Mouse (Mus musculus) heart, embryonic 10.5 days (tissue): ENCODE measurements around the gene Slc39a11. TPM values are rescaled to one million over a fixed set of nuclear protein-coding genes. Genes with fewer than 3 reads are reported as not detected.
A peak's percentile ranks its signal among the peaks of the same experiment; 100 is the strongest.

ENCODE experiments used
- DNase-seq: peaks from one replicate; pipeline ENCODE4 v3.0.0-alpha.2; 2017; ENCODE audit warnings: low spot score
- H3K27ac ChIP-seq: fragments of 300-500 bp; sonication (generic); 2 replicates; pipeline ENCODE4 v1.5.1; 2016; ENCODE audit warnings: mild to moderate bottlenecking
- H3K27me3 ChIP-seq: fragments of 300-500 bp; sonication (generic); 2 replicates; pipeline ENCODE4 v1.6.1; 2016; ENCODE audit warnings: mild to moderate bottlenecking; ENCODE audit not compliant: poor library complexity, insufficient read depth, severe bottlenecking
- H3K36me3 ChIP-seq: fragments of 300-500 bp; sonication (generic); 2 replicates; pipeline ENCODE4 v1.6.1; 2016; ENCODE audit warnings: mild to moderate bottlenecking, moderate library complexity
- H3K4me1 ChIP-seq: fragments of 300-500 bp; sonication (generic); 2 replicates; pipeline ENCODE4 v1.6.1; 2016; ENCODE audit warnings: mild to moderate bottlenecking
- H3K4me3 ChIP-seq: fragments of 300-500 bp; sonication (generic); 2 replicates; pipeline ENCODE4 v1.5.1; 2016; ENCODE audit warnings: mild to moderate bottlenecking, moderate library complexity
- H3K9me3 ChIP-seq: fragments of 300-500 bp; sonication (generic); 2 replicates; pipeline ENCODE4 v1.6.1; 2016; ENCODE audit warnings: mild to moderate bottlenecking, moderate library complexity
- WGBS: fragments of 180-500 bp; shearing (Covaris S2); methylation state at CpG from one replicate; pipeline ENCODE4 v1.1.7; 2016; 5-methylcytosine and 5-hydroxymethylcytosine counted together
- polyA plus RNA-seq: library from polyadenylated mRNA; unstranded; fragments of >200 nt; fragmentation: Nextera tagmentation; extraction: Ambion mirVana; gene quantifications from 2 replicates; pipeline ENCODE4 v1.2.1, GENCODE M21; 2016

The Slc39a11 gene
- polyA plus RNA-seq, 1 experiment from 2014 or later, result 23.0 TPM

GRCm38 (mm10) chr11:113682897-113683626 lies 33.2 kb upstream of the Slc39a11 start:
- peak; percentile 90 for DNase-seq
- Histone ChIP-seq H3K27me3 (no peaks in the 10 kb centered on the region), H3K4me3 (peak overlapping the region; percentile 97), H3K27ac (peak overlapping the region; percentile 98), H3K9me3 (no peaks in the 10 kb centered on the region), H3K4me1 (peaks cover 48% of the 10 kb centered on the region), H3K36me3 (peaks cover 6% of the 10 kb centered on the region)
- WGBS, result 4% methylated on average over 38 of the region's 38 CpGs

GRCm38 (mm10) chr11:113681979-113682378 lies 32.1 kb upstream of the Slc39a11 start:
- Histone ChIP-seq H3K9me3 (no peaks in the 10 kb centered on the region), H3K27me3 (no peaks in the 10 kb centered on the region), H3K27ac (peak overlapping the region; percentile 98; the same call in 1 of the 2 replicates), H3K36me3 (peaks cover 7% of the 10 kb centered on the region), H3K4me3 (peak overlapping the region; percentile 97), H3K4me1 (peaks cover 48% of the 10 kb centered on the region)
- no peak for DNase-seq

- peak; percentile 79 for DNase-seq
- Histone ChIP-seq H3K36me3 (peaks cover 16% of the 10 kb centered on the region), H3K4me3 (no peak overlapping the region; the same call in 1 of the 2 replicates), H3K27me3 (no peaks in the 10 kb centered on the region), H3K9me3 (no peaks in the 10 kb centered on the region), H3K27ac (no peak overlapping the region), H3K4me1 (peaks cover 42% of the 10 kb centered on the region)
- 62% methylated on average over 2 of the region's 2 CpGs for WGBS
Observed at GRCm38 (mm10) chr11:113680954-113681353, 31.1 kb upstream of the Slc39a11 start.

GRCm38 (mm10) chr11:113678373-113678772 lies 28.5 kb upstream of the Slc39a11 start:
- Histone ChIP-seq H3K4me1 (peaks cover 41% of the 10 kb centered on the region), H3K9me3 (no peaks in the 10 kb centered on the region), H3K27ac (peak overlapping the region; percentile 81), H3K27me3 (no peaks in the 10 kb centered on the region), H3K36me3 (peaks cover 40% of the 10 kb centered on the region), H3K4me3 (0 out of 2 replicates have a peak overlapping the region, but pooled peaks have one; percentile 16)
- no peak for DNase-seq
- 65% methylated on average over 8 of the region's 8 CpGs for WGBS

- Histone ChIP-seq H3K27me3 (no peaks in the 10 kb centered on the region), H3K27ac (peak overlapping the region; percentile 62; the same call in 1 of the 2 replicates), H3K4me3 (no peak overlapping the region), H3K4me1 (peaks cover 41% of the 10 kb centered on the region), H3K36me3 (peaks cover 50% of the 10 kb centered on the region), H3K9me3 (no peaks in the 10 kb centered on the region)
- WGBS, result 100% methylated on average over 2 of the region's 2 CpGs
- DNase-seq, result no peak
Observed at GRCm38 (mm10) chr11:113677378-113677777, 27.5 kb upstream of the Slc39a11 start.

GRCm38 (mm10) chr11:113676847-113677246 lies 27.0 kb upstream of the Slc39a11 start:
- H3K9me3 ChIP-seq, result no peaks in the 10 kb centered on the region

GRCm38 (mm10) chr11:113674595-113674994 lies 24.7 kb upstream of the Slc39a11 start:
- WGBS, result 92% methylated on average over 5 of the region's 5 CpGs
- no peak overlapping the region for H3K4me3 ChIP-seq
- H3K27ac ChIP-seq, result no peak overlapping the region
- DNase-seq, result no peak
- H3K4me1 ChIP-seq, result peaks cover 23% of the 10 kb centered on the region
- H3K36me3 ChIP-seq, result peaks cover 75% of the 10 kb centered on the region
- H3K27me3 ChIP-seq, result no peaks in the 10 kb centered on the region
- H3K9me3 ChIP-seq, result no peaks in the 10 kb centered on the region

More at GRCm38 (mm10) chr11:113676847-113677246, 27.0 kb upstream of the Slc39a11 start:
- peaks cover 37% of the 10 kb centered on the region for H3K4me1 ChIP-seq
- H3K36me3 ChIP-seq, result peaks cover 56% of the 10 kb centered on the region
- no peaks in the 10 kb centered on the region for H3K27me3 ChIP-seq
- no peak overlapping the region for H3K4me3 ChIP-seq
- no peak overlapping the region for H3K27ac ChIP-seq
- WGBS, result 91% methylated on average over 2 of the region's 2 CpGs
- DNase-seq, result no peak

GRCm38 (mm10) chr11:113673614-113674013 lies 23.7 kb upstream of the Slc39a11 start:
- WGBS, result 74% methylated on average over 4 of the region's 4 CpGs
- H3K27ac ChIP-seq, result no peak overlapping the region
- DNase-seq, result no peak
- H3K4me3 ChIP-seq, result no peak overlapping the region
- H3K9me3 ChIP-seq, result no peaks in the 10 kb centered on the region
- H3K36me3 ChIP-seq, result peaks cover 84% of the 10 kb centered on the region
- no peaks in the 10 kb centered on the region for H3K27me3 ChIP-seq
- peaks cover 26% of the 10 kb centered on the region for H3K4me1 ChIP-seq

GRCm38 (mm10) chr11:113669711-113670110 lies 19.8 kb upstream of the Slc39a11 start:
- peaks cover 40% of the 10 kb centered on the region for H3K4me1 ChIP-seq
- 67% methylated on average over 4 of the region's 4 CpGs for WGBS

GRCm38 (mm10) chr11:113668857-113669256 lies 19.0 kb upstream of the Slc39a11 start:
- 88% methylated on average over 5 of the region's 5 CpGs for WGBS
- peaks cover 36% of the 10 kb centered on the region for H3K4me1 ChIP-seq
- DNase-seq, result no peak
- peaks cover 57% of the 10 kb centered on the region for H3K36me3 ChIP-seq
- no peak overlapping the region for H3K4me3 ChIP-seq
- H3K27ac ChIP-seq, result no peak overlapping the region
- H3K27me3 ChIP-seq, result no peaks in the 10 kb centered on the region
- H3K9me3 ChIP-seq, result no peaks in the 10 kb centered on the region

More at GRCm38 (mm10) chr11:113669711-113670110, 19.8 kb upstream of the Slc39a11 start:
- Histone ChIP-seq H3K36me3 (peaks cover 59% of the 10 kb centered on the region), H3K4me3 (no peak overlapping the region), H3K27me3 (no peaks in the 10 kb centered on the region), H3K9me3 (no peaks in the 10 kb centered on the region), H3K27ac (no peak overlapping the region)
- no peak for DNase-seq

- no peak for DNase-seq
- Histone ChIP-seq H3K9me3 (no peaks in the 10 kb centered on the region), H3K4me3 (no peak overlapping the region), H3K27me3 (no peaks in the 10 kb centered on the region), H3K4me1 (peaks cover 27% of the 10 kb centered on the region), H3K27ac (no peak overlapping the region), H3K36me3 (peaks cover 56% of the 10 kb centered on the region)
- 78% methylated on average over 4 of the region's 4 CpGs for WGBS
Observed at GRCm38 (mm10) chr11:113667704-113668103, 17.8 kb upstream of the Slc39a11 start.

- Histone ChIP-seq H3K36me3 (peaks cover 56% of the 10 kb centered on the region), H3K4me3 (no peak overlapping the region), H3K4me1 (peaks cover 27% of the 10 kb centered on the region), H3K27ac (no peak overlapping the region), H3K27me3 (no peaks in the 10 kb centered on the region), H3K9me3 (no peaks in the 10 kb centered on the region)
- WGBS, result 75% methylated on average over 2 of the region's 2 CpGs
- DNase-seq, result no peak
Observed at GRCm38 (mm10) chr11:113667122-113667521, 17.2 kb upstream of the Slc39a11 start.

- Histone ChIP-seq H3K36me3 (peaks cover 56% of the 10 kb centered on the region), H3K4me3 (no peak overlapping the region), H3K4me1 (peaks cover 27% of the 10 kb centered on the region), H3K27me3 (no peaks in the 10 kb centered on the region), H3K27ac (no peak overlapping the region), H3K9me3 (no peaks in the 10 kb centered on the region)
- DNase-seq, result no peak
- 60% methylated on average over 10 of the region's 10 CpGs for WGBS
Observed at GRCm38 (mm10) chr11:113666648-113667047, 16.8 kb upstream of the Slc39a11 start.
